Mouse (Mus musculus) kidney, postnatal 36 days (tissue): ENCODE measurements around the gene Slc16a3.

ENCODE experiments used
- DNase-seq, 2 experiments: peaks; one replicate each; pipeline ENCODE4 v3.0.0; 2021 to 2022; ENCODE audit warnings: mixed read lengths in 2 of 2

Slc16a3 gene

GRCm38 (mm10) chr11:120979711-120980426 is 31.6 kb downstream of the Slc16a3 start:
- DNase-seq, result no peak

- DNase-seq, result peak; percentile 59 to 77
Observed at GRCm38 (mm10) chr11:120980427-120981035, 32.3 kb downstream of the Slc16a3 start.

- peak in 1 of 2 experiments; percentile 48 for DNase-seq
Observed at GRCm38 (mm10) chr11:120981661-120982060, 33.4 kb downstream of the Slc16a3 start.

- DNase-seq, result no peak
Observed at GRCm38 (mm10) chr11:120982459-120982858, 34.2 kb downstream of the Slc16a3 start.

GRCm38 (mm10) chr11:120984448-120985330 is 36.4 kb downstream of the Slc16a3 start:
- DNase-seq, result peak; percentile 35 to 52

- peak in 1 of 2 experiments; percentile 43 for DNase-seq
Observed at GRCm38 (mm10) chr11:120987608-120988007, 39.3 kb downstream of the Slc16a3 start.

- no peak for DNase-seq
Observed at GRCm38 (mm10) chr11:120988410-120988809, 40.1 kb downstream of the Slc16a3 start.

GRCm38 (mm10) chr11:120989523-120989922 is 41.2 kb downstream of the Slc16a3 start:
- DNase-seq, result peak in 1 of 2 experiments; percentile 34

GRCm38 (mm10) chr11:120990126-120990781 is 42.0 kb downstream of the Slc16a3 start:
- DNase-seq, result peak; percentile 76 to 83

- DNase-seq, result peak; percentile 98 to 100
Observed at GRCm38 (mm10) chr11:120990951-120991526, 42.8 kb downstream of the Slc16a3 start, which contains the start of gene Csnk1d. Gene Csnk1d, minus strand, starts transcription at chr11:120991330.

GRCm38 (mm10) chr11:120991791-120992190 is 43.5 kb downstream of the Slc16a3 start:
- DNase-seq, result peak in 1 of 2 experiments; percentile 29

GRCm38 (mm10) chr11:120993080-120993479 is 44.8 kb downstream of the Slc16a3 start:
- no peak for DNase-seq

- DNase-seq, result no peak
Observed at GRCm38 (mm10) chr11:120993586-120993985, 45.3 kb downstream of the Slc16a3 start.

GRCm38 (mm10) chr11:120994741-120995140 is 46.5 kb downstream of the Slc16a3 start:
- DNase-seq, result no peak

- peak; percentile 30 to 63 for DNase-seq
Observed at GRCm38 (mm10) chr11:121001966-121002365, 53.7 kb downstream of the Slc16a3 start.

GRCm38 (mm10) chr11:121004281-121004680 is 56.0 kb downstream of the Slc16a3 start:
- no peak for DNase-seq

GRCm38 (mm10) chr11:121006184-121006583 is 57.9 kb downstream of the Slc16a3 start:
- no peak for DNase-seq

- DNase-seq, result no peak
Observed at GRCm38 (mm10) chr11:121010044-121010755, 61.9 kb downstream of the Slc16a3 start.
